Mouse (Mus musculus) left cerebral cortex, adult 8-10 months (tissue): ENCODE results near the gene Stard10. TPM values are rescaled to one million over a fixed set of nuclear protein-coding genes. Genes with fewer than 3 reads are reported as not detected.

Experiments used
- DNase-seq, 2 experiments: peaks; one replicate each; pipeline ENCODE4 v3.0.0; 2022; ENCODE audit warnings: low spot score in 2 of 2
- total RNA-seq, 4 experiments: library from RNA; stranded (reverse); gene quantifications; 2 replicates each; pipeline ENCODE4 v1.2.4; 2022

Gene Stard10
- total RNA-seq, 4 experiments from 2014 or later = 90.3 to 98.6 (median 92.0) TPM

DNA sequence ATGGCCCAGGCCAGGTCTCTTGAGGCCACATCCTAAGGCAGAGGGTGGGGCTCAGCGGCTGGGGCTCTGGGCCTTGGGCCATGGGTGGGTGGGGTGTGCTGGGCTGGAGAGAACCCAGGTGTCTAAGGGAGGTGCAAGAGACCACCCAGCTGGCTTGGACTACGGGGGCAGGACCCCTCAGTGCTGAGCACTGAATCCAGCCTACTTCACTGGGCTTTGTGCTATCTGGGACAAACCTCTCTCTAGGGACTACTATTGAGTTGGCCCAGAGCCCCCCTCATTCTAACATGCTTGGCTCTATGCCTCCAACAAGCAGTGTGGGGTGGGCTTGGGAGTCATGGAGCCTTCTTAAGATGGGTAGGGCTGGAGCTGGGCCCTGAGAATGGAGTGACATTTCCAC lies 78.6 kb downstream of the Stard10 start:
- no peak for DNase-seq

Other genes starting within 250 kb of the Stard10 start
- gene Fchsd2, start 224.2 kb upstream of the Stard10 start, total RNA-seq = 10 to 100 TPM; 44.1 to 47.7 (median 46.5) TPM
- gene Atg16l2, start 14.8 kb upstream of the Stard10 start, total RNA-seq = 10 to 100 TPM; 46.0 to 66.1 (median 57.3) TPM
- 10 to 100 TPM; 19.6 to 32.5 (median 25.3) TPM for gene Arap1, start 31.0 kb downstream of the Stard10 start, total RNA-seq
- 1 to 10 TPM in 2 of 4 experiments, not detected in 2; 1.2 to 1.6 TPM for gene Gm45837, start 93.8 kb downstream of the Stard10 start, total RNA-seq
- 100 to 1,000 TPM; 370 to 394 (median 377) TPM for gene Pde2a, start 104.6 kb downstream of the Stard10 start, total RNA-seq